Mouse (Mus musculus) MEL (cell line): ENCODE data around the gene Trpm2.

Experiments
- CTCF ChIP-seq, 3 experiments: IDR thresholded peaks in 2 of 3; conservative IDR thresholded peaks in 1 of 3; 2 replicates each; pipeline ENCODE4 v1.5.1; 2011 to 2012; ENCODE audit warnings: low read length in 3 of 3, low read depth in 2 of 3, mild to moderate bottlenecking in 2 of 3, improper control_type of control experiment in 1 of 3, inconsistent platforms in 1 of 3, mixed read lengths in 1 of 3, moderate library complexity in 1 of 3; ENCODE audit not compliant: control insufficient read depth in 1 of 3, insufficient read depth in 1 of 3, poor library complexity in 1 of 3, severe bottlenecking in 1 of 3
- TAL1 ChIP-seq: IDR thresholded peaks from 2 replicates; pipeline ENCODE4 v1.6.1; 2012; ENCODE audit warnings: mild to moderate bottlenecking, inconsistent platforms, low read length, moderate library complexity, mixed read lengths

- TF ChIP-seq CTCF (IDR thresholded peaks at IDR 0.05 in 2 of 3, conservative IDR thresholded peaks at IDR 0.05 in 1 of 3; ENCODE audit: control insufficient read depth in 1 of 3, insufficient read depth in 1 of 3, low read depth in 2 of 3, low read length in 3 of 3, poor library complexity in 1 of 3, severe bottlenecking in 1 of 3) = no peak
- TF ChIP-seq TAL1 = no peak
Observed at GRCm38 (mm10) chr10:78009945-78010293, 39.6 kb upstream of the Trpm2 start, which contains the start of gene Pfkl.
